Mouse (Mus musculus): Measurements from ENCODE around the gene Gpr183. TPM values are rescaled to one million over a fixed set of nuclear protein-coding genes. Genes with fewer than 3 reads are reported as not detected.

The Gpr183 gene
- polyA plus RNA-seq, 1 experiment from 2014 or later, result 2.7 TPM

- WGBS, result 76% methylated on average over 10 of the region's 10 CpGs
- H3K4me3 ChIP-seq (ENCODE audit: low read length), result no peak overlapping the region
- no peak overlapping the region for H3K9ac ChIP-seq (ENCODE audit: low read length)
- no peak for ATAC-seq (ENCODE audit: low read depth)
- no peak overlapping the region for H3K4me2 ChIP-seq (ENCODE audit: low read depth, low read length)
- no peak overlapping the region for H3K27ac ChIP-seq (ENCODE audit: low read length)
- no peaks in the 10 kb centered on the region for H3K27me3 ChIP-seq (ENCODE audit: control insufficient read depth, insufficient read depth, low read depth, low read length)
- no peaks in the 10 kb centered on the region for H3K9me3 ChIP-seq (ENCODE audit: control insufficient read depth, low read length)
- H3K4me1 ChIP-seq (replicated peaks; ENCODE audit: control insufficient read depth, insufficient read depth, low read length), result no peaks in the 10 kb centered on the region
- 0 out of 2 replicates have a peak, but pooled peaks cover 2% of the 10 kb centered on the region for H3K36me3 ChIP-seq (ENCODE audit: control insufficient read depth, insufficient read depth, low read length)
These were observed 7.7 kb downstream of the Gpr183 start for GRCm38 (mm10) chr14:121957176-121957871.

- whole genome bisulfite sequencing, result 84% methylated on average over 5 of the region's 5 CpGs
- H3K27me3 ChIP-seq (ENCODE audit: control insufficient read depth, insufficient read depth, low read depth, low read length), result no peaks in the 10 kb centered on the region
- H3K9me3 ChIP-seq (ENCODE audit: control insufficient read depth, low read length), result no peaks in the 10 kb centered on the region
- ATAC-seq (ENCODE audit: low read depth), result no peak
- H3K4me3 ChIP-seq (ENCODE audit: low read length), result no peak overlapping the region
- 0 out of 2 replicates have a peak, but pooled peaks cover 2% of the 10 kb centered on the region for H3K36me3 ChIP-seq (ENCODE audit: control insufficient read depth, insufficient read depth, low read length)
- H3K4me2 ChIP-seq (ENCODE audit: low read depth, low read length), result no peak overlapping the region
- no peak overlapping the region for H3K9ac ChIP-seq (ENCODE audit: low read length)
- H3K4me1 ChIP-seq (replicated peaks; ENCODE audit: control insufficient read depth, insufficient read depth, low read length), result no peaks in the 10 kb centered on the region
- no peak overlapping the region for H3K27ac ChIP-seq (ENCODE audit: low read length)
These were observed 8.7 kb downstream of the Gpr183 start for GRCm38 (mm10) chr14:121956291-121956690.

GRCm38 (mm10) chr14:121955176-121955795, 9.7 kb downstream of the Gpr183 start:
- H3K4me3 ChIP-seq (ENCODE audit: low read length), result no peak overlapping the region
- no peak for ATAC-seq (ENCODE audit: low read depth)
- WGBS, result 54% methylated on average over 5 of the region's 5 CpGs
- H3K27ac ChIP-seq (ENCODE audit: low read length), result no peak overlapping the region
- 0 out of 2 replicates have a peak, but pooled peaks cover 2% of the 10 kb centered on the region for H3K36me3 ChIP-seq (ENCODE audit: control insufficient read depth, insufficient read depth, low read length)
- H3K4me2 ChIP-seq (ENCODE audit: low read depth, low read length), result no peak overlapping the region
- no peaks in the 10 kb centered on the region for H3K4me1 ChIP-seq (replicated peaks; ENCODE audit: control insufficient read depth, insufficient read depth, low read length)
- no peaks in the 10 kb centered on the region for H3K27me3 ChIP-seq (ENCODE audit: control insufficient read depth, insufficient read depth, low read depth, low read length)
- no peak overlapping the region for H3K9ac ChIP-seq (ENCODE audit: low read length)
- no peaks in the 10 kb centered on the region for H3K9me3 ChIP-seq (ENCODE audit: control insufficient read depth, low read length)

GRCm38 (mm10) chr14:121954608-121955007, 10.4 kb downstream of the Gpr183 start:
- ATAC-seq (ENCODE audit: low read depth), result no peak
- no peak overlapping the region for H3K27ac ChIP-seq (ENCODE audit: low read length)
- H3K4me3 ChIP-seq (ENCODE audit: low read length), result no peak overlapping the region
- H3K27me3 ChIP-seq (ENCODE audit: control insufficient read depth, insufficient read depth, low read depth, low read length), result no peaks in the 10 kb centered on the region
- no peak overlapping the region for H3K9ac ChIP-seq (ENCODE audit: low read length)
- no peak overlapping the region for H3K4me2 ChIP-seq (ENCODE audit: low read depth, low read length)
- 0 out of 2 replicates have a peak, but pooled peaks cover 2% of the 10 kb centered on the region for H3K36me3 ChIP-seq (ENCODE audit: control insufficient read depth, insufficient read depth, low read length)
- 90% methylated on average over 12 of the region's 12 CpGs for WGBS
- no peaks in the 10 kb centered on the region for H3K4me1 ChIP-seq (replicated peaks; ENCODE audit: control insufficient read depth, insufficient read depth, low read length)
- no peaks in the 10 kb centered on the region for H3K9me3 ChIP-seq (ENCODE audit: control insufficient read depth, low read length)

- Histone ChIP-seq H3K9me3 (ENCODE audit: control insufficient read depth, low read length) (no peaks in the 10 kb centered on the region), H3K4me3 (ENCODE audit: low read length) (no peak overlapping the region), H3K4me1 (replicated peaks; ENCODE audit: control insufficient read depth, insufficient read depth, low read length) (no peaks in the 10 kb centered on the region), H3K36me3 (ENCODE audit: control insufficient read depth, insufficient read depth, low read length) (0 out of 2 replicates have a peak, but pooled peaks cover 2% of the 10 kb centered on the region), H3K4me2 (ENCODE audit: low read depth, low read length) (no peak overlapping the region), H3K27me3 (ENCODE audit: control insufficient read depth, insufficient read depth, low read depth, low read length) (no peaks in the 10 kb centered on the region), H3K27ac (ENCODE audit: low read length) (no peak overlapping the region), H3K9ac (ENCODE audit: low read length) (no peak overlapping the region)
- whole genome bisulfite sequencing, result 79% methylated on average over 11 of the region's 11 CpGs
- ATAC-seq (ENCODE audit: low read depth), result no peak
These were observed 10.9 kb downstream of the Gpr183 start for GRCm38 (mm10) chr14:121954129-121954528.

- H3K4me3 ChIP-seq (ENCODE audit: low read length), result no peak overlapping the region
- H3K4me2 ChIP-seq (ENCODE audit: low read depth, low read length), result no peak overlapping the region
- H3K4me1 ChIP-seq (replicated peaks; ENCODE audit: control insufficient read depth, insufficient read depth, low read length), result no peaks in the 10 kb centered on the region
- H3K9me3 ChIP-seq (ENCODE audit: control insufficient read depth, low read length), result no peaks in the 10 kb centered on the region
- ATAC-seq (ENCODE audit: low read depth), result no peak
- WGBS, result 78% methylated on average over 5 of the region's 5 CpGs
- no peak overlapping the region for H3K27ac ChIP-seq (ENCODE audit: low read length)
- H3K36me3 ChIP-seq (ENCODE audit: control insufficient read depth, insufficient read depth, low read length), result 0 out of 2 replicates have a peak, but pooled peaks cover 2% of the 10 kb centered on the region
- no peak overlapping the region for H3K9ac ChIP-seq (ENCODE audit: low read length)
- H3K27me3 ChIP-seq (ENCODE audit: control insufficient read depth, insufficient read depth, low read depth, low read length), result no peaks in the 10 kb centered on the region
These were observed 13.0 kb downstream of the Gpr183 start for GRCm38 (mm10) chr14:121952046-121952400.

GRCm38 (mm10) chr14:121951399-121952045, 13.5 kb downstream of the Gpr183 start:
- Histone ChIP-seq H3K4me2 (ENCODE audit: low read depth, low read length) (no peak overlapping the region), H3K9me3 (ENCODE audit: control insufficient read depth, low read length) (no peaks in the 10 kb centered on the region), H3K9ac (ENCODE audit: low read length) (no peak overlapping the region), H3K4me3 (ENCODE audit: low read length) (no peak overlapping the region), H3K36me3 (ENCODE audit: control insufficient read depth, insufficient read depth, low read length) (0 out of 2 replicates have a peak, but pooled peaks cover 2% of the 10 kb centered on the region), H3K27ac (ENCODE audit: low read length) (no peak overlapping the region), H3K27me3 (ENCODE audit: control insufficient read depth, insufficient read depth, low read depth, low read length) (no peaks in the 10 kb centered on the region), H3K4me1 (replicated peaks; ENCODE audit: control insufficient read depth, insufficient read depth, low read length) (no peaks in the 10 kb centered on the region)
- no peak for ATAC-seq (ENCODE audit: low read depth)
- WGBS, result 53% methylated on average over 2 of the region's 2 CpGs

- H3K4me1 ChIP-seq (replicated peaks; ENCODE audit: control insufficient read depth, insufficient read depth, low read length), result no peaks in the 10 kb centered on the region
- no peak overlapping the region for H3K4me3 ChIP-seq (ENCODE audit: low read length)
- WGBS, result 91% methylated on average over 5 of the region's 5 CpGs
- no peaks in the 10 kb centered on the region for H3K27me3 ChIP-seq (ENCODE audit: control insufficient read depth, insufficient read depth, low read depth, low read length)
- no peak for ATAC-seq (ENCODE audit: low read depth)
- H3K4me2 ChIP-seq (ENCODE audit: low read depth, low read length), result no peak overlapping the region
- no peak overlapping the region for H3K27ac ChIP-seq (ENCODE audit: low read length)
- H3K9me3 ChIP-seq (ENCODE audit: control insufficient read depth, low read length), result no peaks in the 10 kb centered on the region
- H3K36me3 ChIP-seq (ENCODE audit: control insufficient read depth, insufficient read depth, low read length), result 0 out of 2 replicates have a peak, but pooled peaks cover 2% of the 10 kb centered on the region
- no peak overlapping the region for H3K9ac ChIP-seq (ENCODE audit: low read length)
These were observed 15.1 kb downstream of the Gpr183 start for GRCm38 (mm10) chr14:121949897-121950296.

- no peak overlapping the region for H3K27ac ChIP-seq (ENCODE audit: low read length)
- WGBS, result 91% methylated on average over 3 of the region's 3 CpGs
- no peak for ATAC-seq (ENCODE audit: low read depth)
These were observed 15.6 kb downstream of the Gpr183 start for GRCm38 (mm10) chr14:121949436-121949835.

More at GRCm38 (mm10) chr14:121949436-121949835, 15.6 kb downstream of the Gpr183 start:
- Histone ChIP-seq H3K36me3 (ENCODE audit: control insufficient read depth, insufficient read depth, low read length) (0 out of 2 replicates have a peak, but pooled peaks cover 2% of the 10 kb centered on the region), H3K4me3 (ENCODE audit: low read length) (no peak overlapping the region), H3K4me1 (replicated peaks; ENCODE audit: control insufficient read depth, insufficient read depth, low read length) (no peaks in the 10 kb centered on the region), H3K27me3 (ENCODE audit: control insufficient read depth, insufficient read depth, low read depth, low read length) (no peaks in the 10 kb centered on the region), H3K9me3 (ENCODE audit: control insufficient read depth, low read length) (no peaks in the 10 kb centered on the region), H3K4me2 (ENCODE audit: low read depth, low read length) (no peak overlapping the region), H3K9ac (ENCODE audit: low read length) (no peak overlapping the region)

Data from lung, embryonic 16.5 days (tissue).